Mouse (Mus musculus) cerebellum, adult 9-10 months (tissue): ENCODE data around the gene Adgrl2.

ENCODE experiments used
- DNase-seq: peaks from one replicate; pipeline ENCODE4 v3.0.0; 2022

Gene Adgrl2

DNA sequence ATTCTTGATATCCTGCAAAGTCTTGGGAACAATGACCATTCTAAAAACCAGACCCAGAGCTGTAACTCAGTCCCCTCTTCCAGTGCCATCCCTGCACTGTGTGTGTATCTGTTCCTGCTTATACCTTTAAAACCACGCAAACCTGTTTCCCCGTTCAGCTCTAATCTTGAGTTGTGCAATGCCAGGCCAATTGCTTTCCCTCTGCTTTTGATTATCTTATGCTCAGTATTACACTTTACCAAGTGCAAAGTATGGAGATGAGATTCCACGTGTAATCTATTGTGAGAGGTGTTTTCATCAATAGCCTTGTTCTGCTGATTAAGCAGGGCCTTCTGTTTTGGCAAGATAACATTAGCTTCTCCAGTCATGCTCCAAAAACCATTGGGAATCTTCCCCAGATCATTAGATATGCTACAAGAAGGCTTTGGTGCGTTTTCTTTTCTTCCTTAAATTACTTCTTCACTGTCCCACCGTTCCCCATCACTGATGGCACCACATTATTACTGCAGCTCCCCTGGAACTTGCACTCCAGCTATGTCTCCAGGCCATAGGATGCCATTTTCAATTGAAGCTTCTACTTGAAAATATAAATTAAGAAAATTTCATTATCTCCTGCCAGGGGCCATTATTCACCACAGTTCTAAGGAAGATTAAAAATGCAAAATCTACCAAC lies 118.4 kb downstream of the Adgrl2 start:
- DNase-seq = no peak

DNA sequence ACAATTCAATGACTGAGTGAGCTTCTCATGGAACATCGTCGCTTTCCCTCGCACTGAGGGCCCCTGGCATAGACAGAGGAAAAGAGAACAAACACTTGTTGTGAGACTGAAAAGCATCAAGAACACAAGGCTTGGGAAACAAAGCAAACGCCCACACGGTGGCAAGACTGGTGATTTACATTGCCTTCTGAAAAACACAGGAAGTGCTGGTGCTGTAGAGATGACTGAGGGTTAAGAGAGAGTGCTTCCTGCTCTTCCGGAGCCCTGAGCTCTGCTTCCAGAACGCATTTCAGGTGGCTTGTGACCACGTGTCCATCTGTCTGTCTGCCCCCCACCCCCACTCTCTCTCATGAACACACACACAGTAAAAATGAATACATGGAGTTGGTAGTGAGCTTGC lies 122.7 kb downstream of the Adgrl2 start:
- no peak for DNase-seq

GRCm38 (mm10) chr3:148866633-148867032 lies 123.7 kb downstream of the Adgrl2 start:
- DNase-seq = no peak

DNA sequence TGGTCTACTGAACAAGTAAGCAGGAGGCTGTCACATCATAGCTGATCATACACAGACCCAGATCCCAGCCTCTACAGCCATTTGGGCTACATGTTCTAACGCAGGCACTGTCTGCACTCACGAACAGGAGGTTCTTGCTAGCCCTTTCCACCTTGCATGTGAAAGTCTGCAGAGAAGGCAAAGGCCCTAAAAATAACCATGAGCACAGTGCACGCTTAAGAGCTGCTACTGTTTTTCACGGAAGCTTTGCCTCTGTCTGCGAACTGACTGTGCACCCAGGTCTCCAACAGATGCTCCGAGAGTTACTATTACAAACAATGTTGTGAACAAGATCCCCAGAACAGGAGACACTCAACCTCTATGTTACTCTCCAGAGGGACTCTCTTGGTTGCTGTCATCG lies 124.3 kb downstream of the Adgrl2 start:
- DNase-seq = no peak

DNA sequence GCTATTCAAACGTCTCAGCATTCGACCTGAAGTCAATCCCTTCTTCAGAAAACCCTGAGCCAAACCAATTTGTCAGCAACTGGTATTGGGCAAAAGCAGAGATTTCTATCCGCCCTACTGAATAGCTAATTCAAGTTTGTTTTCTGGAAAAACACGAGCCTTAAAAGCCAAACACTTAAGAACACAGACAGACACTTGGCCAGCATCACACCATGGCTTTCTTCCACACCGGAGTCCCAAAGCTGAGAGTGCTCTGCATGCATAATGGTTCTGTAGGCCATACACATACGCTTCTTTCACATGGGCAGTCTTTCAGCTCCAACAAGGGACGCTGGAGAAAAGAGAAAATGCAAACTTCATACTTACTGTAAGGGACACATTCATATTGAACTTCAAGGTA lies 125.1 kb downstream of the Adgrl2 start:
- DNase-seq = no peak

- no peak for DNase-seq
These were observed 128.5 kb downstream of the Adgrl2 start for GRCm38 (mm10) chr3:148861860-148862259.

GRCm38 (mm10) chr3:148854306-148854910 lies 135.9 kb downstream of the Adgrl2 start:
- DNase-seq = no peak

- no peak for DNase-seq
These were observed 137.0 kb downstream of the Adgrl2 start for GRCm38 (mm10) chr3:148853372-148853771.

- DNase-seq = no peak
These were observed 137.8 kb downstream of the Adgrl2 start for GRCm38 (mm10) chr3:148852556-148852955.

GRCm38 (mm10) chr3:148850821-148851220 lies 139.5 kb downstream of the Adgrl2 start:
- DNase-seq = no peak

DNA sequence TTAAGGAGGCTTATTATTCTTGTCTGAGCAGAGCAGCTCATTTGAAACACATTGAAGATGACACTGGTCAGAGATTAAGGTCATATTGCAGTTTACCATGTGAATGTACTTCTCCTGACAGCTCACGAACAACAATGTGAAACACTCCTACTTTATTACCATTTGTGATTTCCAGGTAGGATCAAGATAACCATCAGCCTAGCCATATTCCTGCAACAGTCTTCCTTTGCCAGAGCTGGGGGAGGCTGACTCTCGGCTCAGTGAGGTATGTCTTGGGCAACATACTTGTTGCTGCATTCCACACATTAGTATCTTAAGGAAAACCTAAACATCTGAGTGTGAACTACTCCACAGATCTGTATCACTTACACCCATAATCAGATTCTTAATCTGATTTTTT lies 142.0 kb downstream of the Adgrl2 start:
- DNase-seq = no peak

GRCm38 (mm10) chr3:148844182-148844581 lies 146.2 kb downstream of the Adgrl2 start:
- no peak for DNase-seq

DNA sequence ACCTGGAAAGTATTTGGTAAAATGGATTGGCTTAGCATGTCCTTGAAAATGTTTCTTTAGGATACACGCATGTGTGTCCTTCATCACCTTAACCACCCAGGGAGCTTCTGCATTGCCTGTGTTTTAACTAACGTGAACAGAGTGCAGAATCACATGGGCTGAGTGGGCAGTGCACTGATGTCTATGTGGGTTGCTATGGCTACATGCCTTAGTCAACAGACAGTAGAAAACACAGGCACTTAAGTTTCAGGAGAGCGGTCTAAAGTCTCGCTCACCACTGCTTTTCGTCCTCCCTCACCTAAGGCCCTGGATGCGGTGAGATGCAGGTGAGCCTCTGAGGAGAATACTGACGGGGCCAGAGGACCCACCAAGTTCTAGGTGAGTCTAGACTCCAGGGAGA lies 147.8 kb downstream of the Adgrl2 start:
- DNase-seq = no peak

DNA sequence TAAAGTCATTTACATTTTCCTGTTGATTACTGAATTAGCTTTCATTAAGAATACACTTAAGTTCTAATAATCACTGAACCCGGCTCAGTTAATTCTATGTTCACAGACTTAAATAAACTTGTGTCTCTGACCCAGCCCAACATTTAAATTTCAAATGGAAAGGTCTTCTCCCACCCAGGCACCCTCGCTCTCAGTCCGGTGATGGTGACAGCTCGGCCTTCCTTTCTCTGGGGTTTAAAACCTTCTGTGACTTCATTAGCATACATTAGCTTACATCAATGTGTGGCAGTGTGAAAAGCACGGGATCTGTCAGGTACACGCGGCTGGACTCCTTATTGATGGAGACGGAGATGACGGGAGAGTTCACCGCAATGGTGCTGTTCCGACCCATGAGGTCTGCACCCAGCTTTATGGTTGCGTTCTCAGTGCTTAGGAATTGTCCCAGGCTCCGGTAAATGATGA lies 151.5 kb downstream of the Adgrl2 start:
- DNase-seq = no peak

DNA sequence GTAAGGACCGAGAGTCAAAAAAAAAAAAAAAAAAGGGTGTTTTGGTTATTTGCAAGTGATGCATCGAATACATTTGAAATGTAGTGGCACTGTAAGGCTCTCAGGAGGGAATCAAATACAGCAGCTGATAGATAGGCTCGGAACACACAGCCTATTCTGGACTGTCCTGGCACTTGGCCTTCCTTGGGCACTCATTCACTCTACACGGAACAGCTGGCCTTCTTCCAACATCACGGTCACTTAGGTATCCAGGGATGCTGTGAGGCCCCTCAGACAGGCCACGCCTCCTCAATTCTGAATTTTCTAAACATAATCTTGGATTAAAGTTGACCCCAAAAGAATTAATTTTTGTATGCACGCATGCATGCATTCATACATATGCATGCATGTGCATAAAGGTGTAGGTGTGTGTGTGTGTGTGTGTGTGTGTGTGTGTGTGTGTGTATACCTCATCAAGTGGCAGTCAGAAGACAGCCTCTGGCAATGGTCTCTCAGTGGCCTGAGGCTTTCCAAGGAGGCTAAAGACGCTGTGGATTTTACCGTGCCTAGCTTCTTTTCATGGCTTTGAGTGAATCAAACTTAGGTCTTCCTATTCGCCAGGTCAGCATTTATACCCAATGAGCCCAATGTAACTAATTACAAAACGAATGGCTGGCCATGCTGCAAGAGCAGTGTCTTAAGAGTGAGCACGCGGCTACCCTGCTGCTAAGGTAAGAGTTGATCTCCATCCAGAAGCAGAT lies 152.1 kb downstream of the Adgrl2 start:
- no peak for DNase-seq

- DNase-seq = no peak
These were observed 155.2 kb downstream of the Adgrl2 start for GRCm38 (mm10) chr3:148835136-148835535.

GRCm38 (mm10) chr3:148833070-148833769 lies 157.1 kb downstream of the Adgrl2 start:
- DNase-seq = no peak

DNA sequence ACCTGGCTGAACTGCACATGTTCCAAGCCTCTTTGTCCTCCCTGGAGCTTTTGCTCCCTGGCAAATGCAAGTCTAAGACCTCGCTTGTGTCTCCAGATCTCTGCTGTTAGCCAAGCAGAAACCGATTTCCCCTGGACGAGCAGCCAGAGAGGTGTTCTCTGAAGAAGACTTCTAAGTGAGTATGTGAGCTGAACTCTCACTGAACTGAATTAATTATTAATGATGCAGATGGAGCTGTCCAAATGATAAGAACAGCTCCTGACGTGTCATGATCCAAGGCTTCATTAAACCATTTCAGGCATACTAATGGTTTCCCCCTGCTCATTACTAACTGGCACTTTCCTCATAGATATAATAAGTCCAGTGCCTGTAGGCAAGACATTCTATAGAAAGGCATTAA lies 158.4 kb downstream of the Adgrl2 start:
- DNase-seq = no peak

GRCm38 (mm10) chr3:148828519-148828918 lies 161.8 kb downstream of the Adgrl2 start:
- DNase-seq = no peak

DNA sequence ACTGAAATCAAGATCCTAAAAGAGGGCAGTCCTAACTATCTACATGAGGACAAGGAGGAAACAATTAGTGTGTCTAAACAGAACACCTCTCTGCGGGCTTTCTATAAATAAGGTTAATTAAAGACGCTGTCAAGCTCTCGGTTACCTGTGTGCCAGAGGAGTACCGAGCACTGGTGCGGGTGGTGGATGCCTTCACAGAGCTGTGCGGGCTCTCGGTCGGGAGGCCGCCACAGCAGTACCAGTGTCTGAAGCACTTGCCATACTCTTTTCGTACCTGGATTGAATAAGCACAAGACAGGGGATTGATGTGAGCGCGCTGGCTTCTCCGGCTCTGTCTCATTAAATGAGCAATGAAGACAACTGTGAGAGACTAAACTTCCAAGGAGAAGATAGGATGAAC lies 166.8 kb downstream of the Adgrl2 start:
- DNase-seq = no peak

DNA sequence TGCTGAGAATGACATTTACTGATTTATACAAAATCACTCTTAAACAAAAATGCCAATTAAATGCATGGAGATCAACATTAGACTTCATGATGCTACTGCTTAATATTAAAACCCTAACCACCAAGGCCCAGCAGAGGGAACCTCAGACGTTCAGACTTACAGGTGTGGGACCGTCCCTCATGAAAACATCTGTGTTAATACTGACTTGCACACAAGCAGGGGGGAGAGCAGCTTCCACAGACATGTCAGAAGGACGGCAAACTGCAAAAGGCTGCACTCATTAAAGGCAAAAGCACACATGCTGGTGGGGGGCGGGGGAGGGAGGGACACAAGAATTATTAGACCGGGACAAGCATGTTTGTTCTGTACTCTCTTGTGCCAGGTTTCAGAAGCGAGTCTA lies 168.7 kb downstream of the Adgrl2 start:
- no peak for DNase-seq

DNA sequence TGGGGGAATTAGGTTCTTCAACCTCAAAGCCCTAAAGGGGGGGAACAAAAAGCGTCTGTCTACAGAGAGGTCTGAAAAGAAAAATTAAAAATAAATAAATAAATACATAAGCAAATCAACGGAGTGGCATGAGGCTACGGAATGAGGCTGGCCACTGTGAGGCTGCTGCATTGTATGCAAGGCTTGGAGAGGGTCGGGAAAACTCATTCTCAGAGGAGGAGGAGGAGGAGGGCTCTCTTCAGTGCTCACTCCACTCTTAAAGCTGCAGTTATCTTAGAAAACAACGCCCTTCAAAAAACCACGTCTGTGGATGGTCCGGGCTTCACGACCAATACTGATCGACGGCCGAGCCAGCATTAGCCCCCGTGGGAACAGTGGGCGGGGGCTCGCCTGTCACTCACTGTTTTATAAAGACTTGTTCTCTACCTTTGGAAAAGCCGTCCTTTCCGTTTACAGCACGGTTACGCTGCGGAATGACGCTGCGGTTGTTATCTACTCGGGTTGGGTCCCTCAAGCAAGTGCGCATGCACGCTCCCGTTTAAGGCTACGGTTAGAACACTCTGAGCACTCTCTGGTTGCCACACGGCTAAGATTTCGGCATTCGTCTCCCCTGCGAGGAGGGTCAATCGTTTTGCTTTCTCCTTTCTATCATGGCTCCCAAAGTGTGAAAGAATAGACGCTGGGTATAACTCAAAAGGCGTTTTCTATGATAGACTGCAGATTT lies 170.9 kb downstream of the Adgrl2 start:
- no peak for DNase-seq
